Comparison of ENCODE assay signal across 13 mouse cellular contexts in genomic region chr7:145098335-145098734, GRCm38 (mm10).
DNase-seq lines count a peak whose midpoint lies in the region; ATAC-seq lines count a peak whose summit lies in the region.
"Had no signal": no experiment of that assay in that cellular context is flagged by ENCODE, and none has a peak within 500 bp of the region (broad histone marks: within the 10 kb centered on the region; RNA-seq: fewer than 3 reads in every experiment).

No protein-coding gene starts in this region.

- no peak for ATAC-seq in forebrain, embryonic 13.5 days
- ATAC-seq: midbrain, embryonic 13.5 days had no signal

- no peaks in the 10 kb centered on the region for H3K27me3 ChIP-seq in heart, embryonic 10.5 days (ENCODE audit: insufficient read depth, poor library complexity, severe bottlenecking)
- no peaks in the 10 kb centered on the region for H3K27me3 ChIP-seq in forebrain, embryonic 13.5 days
- H3K27me3 ChIP-seq: embryonic facial prominence, embryonic 15.5 days; limb, embryonic 12.5 days; midbrain, embryonic 13.5 days; stomach, embryonic 15.5 days had no signal

- H3K36me3 ChIP-seq in heart, embryonic 10.5 days, result no peaks in the 10 kb centered on the region
- no peaks in the 10 kb centered on the region for H3K36me3 ChIP-seq in forebrain, embryonic 13.5 days (ENCODE audit: poor library complexity, severe bottlenecking)
- H3K36me3 ChIP-seq: embryonic facial prominence, embryonic 15.5 days; limb, embryonic 12.5 days; midbrain, embryonic 13.5 days; stomach, embryonic 15.5 days had no signal

- H3K9me3 ChIP-seq in heart, embryonic 10.5 days, result no peaks in the 10 kb centered on the region
- no peaks in the 10 kb centered on the region for H3K9me3 ChIP-seq in forebrain, embryonic 13.5 days (replicated peaks)
- H3K9me3 ChIP-seq: embryonic facial prominence, embryonic 15.5 days; limb, embryonic 12.5 days; midbrain, embryonic 13.5 days; stomach, embryonic 15.5 days had no signal

- peak; percentile 93 for DNase-seq in heart, adult 11 months
- DNase-seq in heart, embryonic 10.5 days (ENCODE audit: low spot score), result no peak
- peak; percentile 48 for DNase-seq in thymus, postnatal 14 days
- DNase-seq in thymus, postnatal 0 days (ENCODE audit: low spot score), result no peak
- DNase-seq in induced T-regulatory cell, adult 2 months (ENCODE audit: low read depth), result peak; percentile 20
- DNase-seq in thymus, postnatal 25 days, result peak; percentile 50
- DNase-seq in layer of hippocampus, postnatal 36 days, result no peak
- DNase-seq: heart, postnatal 10 days had no signal

- 87% methylated on average over 6 of the region's 6 CpGs for WGBS in heart, embryonic 10.5 days
- WGBS in forebrain, embryonic 13.5 days, result 86% methylated on average over 6 of the region's 6 CpGs

- no peak overlapping the region for H3K27ac ChIP-seq in heart, embryonic 10.5 days
- no peak overlapping the region for H3K27ac ChIP-seq in forebrain, embryonic 13.5 days
- H3K27ac ChIP-seq: embryonic facial prominence, embryonic 15.5 days; limb, embryonic 12.5 days; midbrain, embryonic 13.5 days; stomach, embryonic 15.5 days had no signal

- H3K9ac ChIP-seq in forebrain, embryonic 13.5 days, result no peak overlapping the region
- H3K9ac ChIP-seq: embryonic facial prominence, embryonic 15.5 days; limb, embryonic 12.5 days; midbrain, embryonic 13.5 days; stomach, embryonic 15.5 days had no signal

- H3K4me2 ChIP-seq in forebrain, embryonic 13.5 days, result no peak overlapping the region
- H3K4me2 ChIP-seq: embryonic facial prominence, embryonic 15.5 days; limb, embryonic 12.5 days; midbrain, embryonic 13.5 days; stomach, embryonic 15.5 days had no signal

- peaks cover 13% of the 10 kb centered on the region for H3K4me1 ChIP-seq in heart, embryonic 10.5 days
- H3K4me1 ChIP-seq in forebrain, embryonic 13.5 days, result peaks cover 13% of the 10 kb centered on the region

- H3K4me3 ChIP-seq in heart, embryonic 10.5 days, result no peak overlapping the region
- H3K4me3 ChIP-seq in forebrain, embryonic 13.5 days, result no peak overlapping the region
- H3K4me3 ChIP-seq: embryonic facial prominence, embryonic 15.5 days; limb, embryonic 12.5 days; midbrain, embryonic 13.5 days; stomach, embryonic 15.5 days had no signal

Comparison
In these comparisons a context has a peak if more than half of its experiments do, and no peak if none do; other contexts are left out.
1. DNase-seq: peak in heart, adult 11 months (single experiment), thymus, postnatal 14 days (single experiment), induced T-regulatory cell, adult 2 months (single experiment) and thymus, postnatal 25 days (single experiment); none in heart, embryonic 10.5 days (single experiment), thymus, postnatal 0 days (single experiment) and layer of hippocampus, postnatal 36 days (0 of 2).